Mouse (Mus musculus) ES-Bruce4 (cell line): ENCODE measurements around the gene Rsph3a.

Experiments
- CTCF ChIP-seq: IDR thresholded peaks from one replicate; pipeline ENCODE4 v1.8.1; 2011; ENCODE audit warnings: low read depth, low read length
- EP300 ChIP-seq: IDR thresholded peaks from 2 replicates; pipeline ENCODE4 v1.6.1; 2011; ENCODE audit warnings: low read depth, low read length; ENCODE audit not compliant: insufficient read depth
- POLR2A ChIP-seq: IDR thresholded peaks from one replicate; pipeline ENCODE4 v1.8.1; 2011; ENCODE audit warnings: low read length; ENCODE audit not compliant: insufficient read depth

DNA sequence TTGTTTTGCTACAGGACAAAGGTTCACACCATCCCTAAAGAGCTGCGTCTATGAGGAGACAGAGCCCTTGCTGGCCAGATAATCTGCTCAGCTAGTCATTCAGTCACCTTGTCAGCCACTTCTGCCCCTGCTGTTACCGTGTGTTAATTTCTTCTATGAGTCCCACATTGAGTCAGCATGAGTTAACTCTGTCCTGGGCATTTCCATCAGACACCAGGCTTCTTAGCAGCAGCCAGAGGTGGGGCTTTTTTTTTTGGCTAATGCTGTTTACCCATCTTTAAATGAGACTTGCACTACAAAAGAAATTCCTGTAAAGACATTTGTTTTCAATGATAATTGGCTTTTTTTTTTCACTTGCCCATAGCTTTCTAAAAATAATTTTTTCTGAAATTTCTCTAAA lies 40.4 kb upstream of the Rsph3a start:
- TF ChIP-seq EP300 (no peak), CTCF (no peak), POLR2A (no peak)
